Mouse (Mus musculus): ENCODE measurements around the gene Jag1.

Gene Jag1

GRCm38 (mm10) chr2:137116025-137116674, at the start of gene Jag1:
Gene Jag1 (minus strand): TSS chr2:137116644.
- DNase-seq (ENCODE audit: low read depth), result no peak

DNA sequence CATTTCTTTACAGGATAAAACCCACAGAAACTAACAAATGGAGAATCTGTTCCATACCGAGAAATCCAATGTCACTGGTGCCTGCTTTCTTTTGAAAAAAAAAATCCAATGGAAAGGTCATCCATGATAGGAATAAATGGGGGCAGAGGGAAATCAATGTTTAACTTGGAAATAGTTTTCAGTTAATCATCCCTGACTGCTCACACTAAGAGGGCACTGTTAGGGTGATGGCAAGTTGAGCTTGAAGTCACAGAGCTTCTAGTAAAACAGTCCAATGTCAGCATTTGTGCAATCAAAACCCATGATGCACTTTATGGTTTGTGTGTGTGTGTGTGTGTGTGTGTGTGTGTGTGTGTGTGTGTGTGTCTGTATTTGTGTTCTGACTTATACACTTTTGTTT, 39.6 kb upstream of the Jag1 start:
- DNase-seq (ENCODE audit: low read depth), result no peak

GRCm38 (mm10) chr2:137153825-137154224, 37.4 kb upstream of the Jag1 start:
- DNase-seq (ENCODE audit: low read depth), result no peak

DNA sequence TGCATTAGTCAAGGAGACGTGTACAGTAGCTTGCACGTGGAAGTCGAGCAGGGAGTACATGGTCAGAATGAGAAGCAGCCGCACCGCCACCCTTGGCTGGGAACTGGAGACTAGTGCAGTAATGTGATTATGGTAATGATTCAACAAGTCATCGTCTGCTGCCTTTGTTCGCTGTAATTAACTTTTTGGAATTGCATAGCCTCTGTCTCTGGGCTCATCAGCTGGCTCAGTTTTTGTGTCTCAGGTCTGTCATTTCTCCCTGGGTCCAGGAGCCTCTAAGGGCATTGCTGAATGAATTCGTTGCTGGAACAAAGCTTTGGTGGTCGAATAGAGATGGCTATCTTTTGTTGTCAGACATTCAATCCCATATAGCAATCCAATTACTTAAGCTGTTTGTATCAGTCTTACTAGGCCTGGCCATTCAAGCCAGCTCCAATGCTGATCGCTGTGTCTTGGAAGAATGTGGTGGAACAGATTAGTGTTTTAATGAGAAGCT, 36.8 kb upstream of the Jag1 start:
- DNase-seq (ENCODE audit: low read depth), result no peak

DNA sequence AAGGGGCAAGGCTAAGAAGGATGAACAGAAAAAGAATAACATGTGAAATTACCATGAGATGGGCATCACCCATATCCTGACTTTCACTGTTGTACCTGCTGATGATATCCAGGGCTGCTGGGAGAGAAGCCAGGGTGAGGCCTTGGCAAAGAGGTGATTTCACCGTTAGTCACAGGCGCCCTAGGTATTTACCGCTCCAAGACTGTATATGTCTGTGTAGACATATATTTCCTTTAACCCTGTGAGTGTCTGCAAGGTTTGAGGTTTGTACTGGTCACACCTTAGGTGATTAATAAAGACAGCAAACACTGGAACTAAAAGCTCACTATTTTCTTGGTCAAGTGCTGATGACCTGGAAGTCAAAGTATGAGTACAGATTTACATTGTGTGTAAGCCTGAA, 34.5 kb upstream of the Jag1 start:
- DNase-seq (ENCODE audit: low read depth), result no peak

GRCm38 (mm10) chr2:137146938-137147666, 30.7 kb upstream of the Jag1 start:
- no peak for DNase-seq (ENCODE audit: low read depth)

GRCm38 (mm10) chr2:137138063-137138462, 21.6 kb upstream of the Jag1 start:
- DNase-seq (ENCODE audit: low read depth), result no peak

GRCm38 (mm10) chr2:137134035-137134434, 17.6 kb upstream of the Jag1 start:
- DNase-seq (ENCODE audit: low read depth), result no peak

GRCm38 (mm10) chr2:137124861-137125260, 8.4 kb upstream of the Jag1 start:
- no peak for DNase-seq (ENCODE audit: low read depth)

- no peak for DNase-seq (ENCODE audit: low read depth)
Observed at GRCm38 (mm10) chr2:137117321-137117690, 862 bp upstream of the Jag1 start.

DNA sequence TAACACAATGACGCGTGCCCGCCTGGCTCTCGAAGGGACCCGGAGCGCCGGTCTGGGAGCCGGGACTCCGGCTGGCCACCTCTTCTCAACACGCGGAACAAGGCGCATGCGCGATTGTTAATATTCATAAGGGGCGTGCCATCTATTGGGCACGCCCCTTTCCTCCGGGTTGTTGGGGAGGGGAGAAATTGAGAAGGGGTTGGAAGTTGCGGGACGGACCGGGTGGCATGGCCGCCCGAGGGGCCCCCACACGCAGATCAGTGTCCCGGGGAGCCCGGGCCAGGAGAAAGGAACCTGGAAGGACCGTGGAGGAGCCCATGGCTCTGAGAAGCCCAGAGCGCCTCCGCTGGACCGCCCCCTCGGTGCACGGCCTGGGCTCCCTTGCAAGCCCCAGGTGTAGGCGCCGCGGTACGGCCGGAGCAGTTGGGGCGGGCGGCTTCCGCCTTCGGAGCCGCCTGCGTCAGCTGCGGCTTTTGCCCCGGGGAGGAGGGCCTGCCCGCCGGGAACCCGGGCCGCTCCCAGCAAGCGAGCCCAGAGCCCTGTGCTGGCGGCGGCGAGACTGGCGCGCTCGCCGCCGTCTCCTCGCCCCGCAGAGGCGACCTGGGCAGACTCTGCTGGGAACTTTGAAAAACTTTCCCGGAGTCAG, 354 bp upstream of the Jag1 start:
- peak; percentile 70 for DNase-seq (ENCODE audit: low read depth)

GRCm38 (mm10) chr2:137115241-137116024, 1.0 kb downstream of the Jag1 start:
- DNase-seq (ENCODE audit: low read depth), result no peak

GRCm38 (mm10) chr2:137114248-137115096, 2.0 kb downstream of the Jag1 start:
- DNase-seq (ENCODE audit: low read depth), result no peak

DNA sequence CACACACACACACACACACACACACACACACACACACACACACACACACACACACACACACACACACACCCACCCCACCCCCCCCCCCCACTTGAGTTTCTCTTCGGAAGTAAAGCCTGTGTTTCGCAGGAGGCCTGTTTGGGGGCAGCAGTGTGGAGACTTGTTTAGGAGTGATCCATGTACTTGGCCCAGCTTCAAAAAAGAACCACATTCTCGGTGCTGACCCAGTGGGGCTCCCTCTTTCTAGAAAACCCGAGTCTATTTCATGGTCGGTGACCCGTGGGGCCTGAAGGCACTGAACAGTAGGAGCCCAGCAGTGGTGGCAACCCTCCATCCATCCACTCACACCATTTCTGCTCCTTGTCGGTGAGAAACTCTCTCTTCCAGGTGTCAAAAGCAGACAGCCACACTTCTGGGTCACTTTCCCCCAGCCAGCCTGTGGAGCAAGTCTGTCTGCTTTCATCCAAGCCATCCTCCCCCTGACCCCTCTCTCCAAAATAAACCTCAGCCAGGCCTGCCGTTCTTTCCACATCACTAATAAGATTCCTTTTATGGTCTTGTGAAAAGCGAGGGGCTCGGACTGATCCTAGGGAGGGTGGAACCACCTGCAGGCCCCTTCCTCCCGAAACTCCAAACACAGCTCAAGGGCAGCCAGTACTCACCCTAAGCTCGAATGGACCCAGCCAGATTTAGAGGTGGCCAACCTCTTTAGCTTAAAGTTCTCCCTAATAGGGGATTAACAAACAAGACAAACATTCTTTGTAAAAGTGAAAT, 3.0 kb downstream of the Jag1 start:
- no peak for DNase-seq (ENCODE audit: low read depth)

DNA sequence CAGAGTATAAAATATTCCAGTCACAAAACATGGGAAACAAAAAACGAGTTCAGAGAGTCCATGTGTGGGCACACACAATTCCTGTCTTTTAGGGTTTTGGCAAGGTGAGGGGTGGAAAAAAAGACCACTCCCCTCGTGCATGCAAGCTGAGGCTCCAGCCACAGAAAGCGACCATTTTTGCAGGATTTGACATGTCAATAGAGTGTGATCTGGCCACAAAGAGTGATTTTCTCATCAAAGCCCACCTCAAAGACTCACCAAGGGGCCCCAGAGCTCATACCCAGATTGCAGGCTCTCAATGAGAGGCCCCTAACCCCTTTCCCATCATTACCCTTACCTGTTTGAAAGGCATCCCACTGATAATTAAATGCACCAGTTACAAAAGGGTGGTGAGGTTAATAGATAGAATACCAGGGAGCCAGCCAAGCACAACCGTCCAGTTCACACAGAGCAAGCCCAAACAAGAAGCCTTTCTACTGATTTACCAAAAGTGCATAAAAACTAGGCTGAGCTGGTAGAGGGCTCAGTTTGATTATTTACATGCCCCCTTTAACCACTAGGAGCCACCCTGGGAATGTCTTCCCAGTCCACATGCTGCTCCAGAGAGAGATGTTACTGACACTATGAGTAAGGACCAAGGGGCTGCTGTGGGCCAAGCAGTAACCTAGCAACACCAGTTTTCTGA, 6.1 kb downstream of the Jag1 start:
- no peak for DNase-seq (ENCODE audit: low read depth)

DNA sequence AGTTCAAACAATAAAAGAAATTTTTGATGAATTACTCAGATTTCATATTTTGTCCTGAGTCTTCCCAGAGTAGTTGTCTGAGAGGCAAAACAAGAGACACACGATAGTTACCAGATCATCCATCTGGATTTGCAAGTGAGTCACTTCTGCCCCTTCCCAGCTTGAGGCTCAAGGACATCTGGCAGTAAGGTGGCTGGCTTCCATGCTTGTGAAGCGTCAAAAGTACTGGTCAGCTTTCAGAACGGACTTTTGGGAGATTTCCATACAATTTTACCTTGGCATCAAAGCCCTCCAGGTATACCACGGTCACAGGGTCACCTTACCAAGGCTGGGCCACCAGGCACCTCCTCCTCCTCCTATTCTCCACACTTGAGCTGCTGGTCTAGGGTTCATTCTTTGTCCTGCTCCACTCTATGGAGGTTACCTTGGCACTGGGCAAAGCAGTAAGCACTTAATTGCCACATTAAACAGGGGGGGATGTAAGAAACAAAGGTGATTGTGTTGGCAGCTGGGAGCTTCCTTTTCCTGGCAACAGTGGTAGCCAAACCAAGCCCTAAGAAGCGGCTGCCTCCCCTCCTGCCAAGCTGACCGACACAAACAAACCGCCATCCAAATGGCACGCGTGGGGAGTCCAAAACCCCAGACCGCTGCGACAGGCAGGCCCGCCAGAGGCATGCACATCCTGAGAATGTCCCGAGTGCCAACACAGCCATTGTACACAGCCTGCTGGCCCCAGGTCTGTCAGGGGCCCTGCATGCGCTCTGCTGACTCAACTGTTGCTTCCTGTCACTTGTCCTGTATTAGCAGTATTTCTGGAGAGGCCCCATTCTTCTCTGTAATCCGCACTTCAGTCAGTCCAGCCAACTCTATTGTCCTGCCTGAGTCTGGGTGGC, 6.9 kb downstream of the Jag1 start:
- DNase-seq (ENCODE audit: low read depth), result no peak

GRCm38 (mm10) chr2:137107946-137108345, 8.5 kb downstream of the Jag1 start:
- no peak for DNase-seq (ENCODE audit: low read depth)

- DNase-seq (ENCODE audit: low read depth), result no peak
Observed at GRCm38 (mm10) chr2:137107203-137107602, 9.2 kb downstream of the Jag1 start.

GRCm38 (mm10) chr2:137101074-137101473, 15.4 kb downstream of the Jag1 start:
- DNase-seq (ENCODE audit: low read depth), result no peak

All from c-Kit-positive CD71-positive TER-119-negative erythroid progenitor cells, embryonic 14.5 days (primary cell).